Mouse (Mus musculus): ENCODE measurements at regions not wholly inside any gene's neighbourhood (a gene's known extent, or its start where the extent isn't known, plus 50 kb on each side); places are given as distances from the start of the nearest gene placed in this dataset.

DNA sequence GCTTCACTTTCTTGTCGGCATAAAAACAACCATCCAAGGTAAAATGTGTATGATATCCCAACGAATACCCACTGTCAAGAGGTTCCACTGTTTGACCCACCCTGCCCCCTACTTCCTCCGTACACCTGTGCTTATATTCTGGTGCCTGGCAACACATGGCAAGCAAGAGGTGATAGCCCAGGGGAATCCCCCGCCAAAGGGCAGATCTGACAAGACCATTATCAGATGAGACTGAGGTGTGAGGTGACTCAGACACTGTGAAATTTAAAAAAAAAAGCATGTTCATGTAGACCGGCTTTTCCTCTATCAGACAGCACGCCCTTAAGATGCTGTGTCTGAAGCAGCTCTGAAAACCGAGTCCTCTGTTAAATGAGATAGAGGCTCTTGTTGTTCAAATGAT lies 89.4 kb upstream of the Bach2 start:
- DNase-seq (ENCODE audit: low spot score in 2 of 2) = no peak

DNA sequence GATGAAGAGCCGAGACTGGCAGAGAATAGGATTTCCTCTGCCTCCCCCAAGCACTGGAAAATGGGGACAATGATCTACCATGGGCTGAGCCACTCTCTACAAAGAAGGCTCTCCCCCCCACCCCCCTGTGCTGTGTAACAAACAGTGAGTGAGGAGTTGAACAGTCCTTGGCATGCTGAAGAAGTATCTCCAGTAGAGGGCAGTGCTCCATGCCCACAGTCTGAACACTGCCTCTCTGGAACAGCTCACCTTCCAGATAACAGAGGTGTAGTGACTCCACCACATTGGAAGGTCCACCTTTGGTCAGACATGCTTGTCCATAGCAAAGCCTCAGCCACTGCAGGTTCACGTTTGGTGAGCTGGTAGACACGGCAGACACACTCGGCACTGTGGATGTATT lies 85.2 kb upstream of the Bach2 start:
- DNase-seq (ENCODE audit: low spot score in 2 of 2) = peak in 1 of 2 experiments; percentile 13

DNA sequence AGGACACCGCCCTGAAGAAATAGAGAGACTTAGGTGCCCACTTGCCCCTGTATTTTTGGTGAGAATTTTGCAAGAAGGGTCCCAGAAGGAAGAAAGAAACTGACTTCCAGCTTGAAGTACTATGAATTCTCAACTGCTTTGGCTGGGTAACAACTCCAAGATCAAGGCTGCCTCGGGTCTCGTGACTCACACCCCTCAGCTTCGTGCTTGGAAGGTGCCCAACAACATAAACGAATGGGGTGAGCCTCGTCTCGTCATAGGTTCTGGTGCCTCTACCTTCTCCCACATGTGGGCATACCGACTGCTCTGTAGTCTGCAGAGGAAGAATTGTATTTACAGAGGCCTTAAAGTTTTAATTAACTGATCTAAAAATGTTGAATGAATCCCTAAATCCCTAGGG lies 81.6 kb upstream of the Bach2 start:
- no peak for DNase-seq (ENCODE audit: low spot score in 2 of 2)

DNA sequence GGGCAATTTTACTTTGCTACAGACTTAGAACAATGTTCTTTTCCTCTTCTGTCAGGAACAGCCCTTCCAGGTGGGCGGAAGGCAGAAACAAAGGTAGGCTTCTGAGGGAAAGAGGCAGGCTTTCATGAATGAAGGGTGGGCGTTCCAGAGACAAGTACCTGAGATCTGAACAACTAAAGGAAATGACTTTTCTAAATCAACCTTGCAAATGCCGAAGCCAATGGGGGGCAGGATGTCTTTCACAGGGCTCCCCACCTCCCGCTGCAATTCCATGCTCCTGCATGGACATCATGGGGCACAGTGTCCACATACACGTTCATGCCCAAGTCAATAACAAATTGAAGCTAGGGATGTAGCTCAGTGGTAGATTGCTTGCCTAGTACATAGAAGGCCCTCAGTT lies 80.2 kb upstream of the Bach2 start:
- DNase-seq (ENCODE audit: low spot score in 2 of 2) = no peak

DNA sequence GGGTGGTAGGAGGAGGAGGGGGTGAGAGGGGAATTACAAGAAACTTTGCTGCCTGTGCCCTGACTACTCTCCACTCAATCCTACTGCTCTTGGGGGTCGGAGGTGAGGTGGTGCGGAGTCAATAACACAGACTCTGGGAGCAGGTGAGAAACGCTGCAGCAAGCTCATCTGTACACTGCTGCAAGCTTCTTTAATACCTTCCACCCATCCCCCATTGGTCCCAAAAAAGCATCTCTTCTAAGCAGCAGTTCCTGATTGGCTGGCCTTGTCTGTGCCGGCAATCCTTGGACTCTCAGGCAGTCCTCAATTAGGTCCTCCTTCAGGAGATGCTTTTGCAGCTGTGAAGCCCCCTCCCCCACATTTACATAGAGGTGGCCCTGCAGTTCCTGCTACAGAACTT lies 79.7 kb upstream of the Bach2 start:
- DNase-seq (ENCODE audit: low spot score in 2 of 2) = no peak

DNA sequence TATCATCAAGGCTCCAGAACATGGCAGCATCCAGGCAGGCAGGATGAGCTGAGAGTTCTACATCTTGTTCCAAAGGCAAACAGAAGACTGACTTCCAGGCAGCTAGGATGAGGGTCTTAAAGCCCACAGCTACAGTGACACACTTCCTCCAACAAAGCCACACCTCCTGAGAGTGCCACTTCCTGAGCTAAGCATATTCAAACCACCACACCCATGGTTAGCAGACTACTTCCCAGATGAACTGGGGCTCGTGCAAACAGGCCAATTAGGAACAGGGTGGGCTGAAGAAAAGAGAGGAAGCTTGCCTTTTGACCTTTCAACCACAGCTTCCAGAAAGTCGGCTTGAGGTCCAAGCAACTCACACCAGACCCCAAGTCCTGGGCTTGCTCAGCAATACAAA lies 77.8 kb upstream of the Bach2 start:
- DNase-seq (ENCODE audit: low spot score in 2 of 2) = no peak

DNA sequence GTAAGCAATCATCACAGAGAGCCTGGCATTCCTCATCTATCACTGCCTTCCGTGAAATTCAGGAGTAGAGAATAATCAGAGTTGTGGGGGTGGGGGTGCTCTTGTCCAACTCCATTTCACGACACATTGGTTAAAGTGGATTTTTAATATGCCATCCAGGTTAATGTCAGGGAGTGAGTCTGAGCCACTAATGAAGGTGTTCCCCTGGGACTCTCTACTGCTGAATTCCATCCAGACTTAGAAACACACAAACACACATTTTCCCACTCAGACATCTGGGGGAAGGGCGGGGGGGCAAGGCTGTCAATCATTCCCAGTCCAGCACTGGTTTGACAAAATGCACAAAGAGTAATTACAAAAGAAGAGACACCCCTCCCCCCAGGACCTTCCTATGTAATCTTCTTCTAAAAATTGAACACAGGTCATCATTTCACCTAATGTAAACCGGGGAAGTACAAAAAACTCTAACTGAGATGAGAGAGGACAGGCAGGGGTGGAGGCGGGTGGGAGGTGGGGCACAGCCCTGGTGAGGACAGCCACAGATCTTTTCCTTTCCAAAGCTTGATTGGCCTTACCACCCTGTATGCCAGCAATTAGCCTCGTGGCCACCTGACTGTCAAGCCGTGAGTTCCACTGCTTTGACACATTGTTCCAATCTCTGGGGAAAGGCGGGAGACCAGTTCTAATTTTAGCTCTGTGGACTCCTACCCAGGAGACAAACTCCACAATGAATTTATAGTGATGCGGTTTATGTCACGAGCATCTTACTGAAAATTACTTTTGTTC lies 76.5 kb upstream of the Bach2 start:
- DNase-seq (ENCODE audit: low spot score in 2 of 2) = no peak

DNA sequence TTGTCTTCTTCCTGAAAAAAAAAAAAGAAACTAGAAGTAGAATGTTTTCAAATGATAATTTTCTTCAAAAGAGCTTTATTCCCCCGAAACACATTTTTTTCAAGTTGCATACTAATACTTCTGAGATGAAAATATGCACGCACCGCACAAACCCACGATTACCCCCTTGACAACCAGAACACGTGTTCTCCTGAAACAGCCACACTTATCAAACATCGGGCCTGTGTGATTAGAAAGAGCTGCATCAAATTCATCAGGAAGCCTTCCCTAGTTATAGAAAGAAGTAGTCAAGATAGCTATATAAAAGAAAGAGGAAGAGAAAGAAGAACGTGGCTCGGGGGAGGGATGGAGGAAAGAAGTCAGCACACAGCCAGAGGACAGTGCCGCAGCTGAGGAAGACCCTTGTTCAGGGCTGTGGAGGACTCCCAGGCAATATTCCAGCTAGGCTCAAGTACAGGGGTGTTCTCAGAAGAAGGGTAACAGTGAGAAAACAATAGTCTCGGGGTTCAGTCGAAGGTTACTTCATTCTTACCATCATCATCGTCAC lies 75.8 kb upstream of the Bach2 start:
- no peak for DNase-seq (ENCODE audit: low spot score in 2 of 2)

DNA sequence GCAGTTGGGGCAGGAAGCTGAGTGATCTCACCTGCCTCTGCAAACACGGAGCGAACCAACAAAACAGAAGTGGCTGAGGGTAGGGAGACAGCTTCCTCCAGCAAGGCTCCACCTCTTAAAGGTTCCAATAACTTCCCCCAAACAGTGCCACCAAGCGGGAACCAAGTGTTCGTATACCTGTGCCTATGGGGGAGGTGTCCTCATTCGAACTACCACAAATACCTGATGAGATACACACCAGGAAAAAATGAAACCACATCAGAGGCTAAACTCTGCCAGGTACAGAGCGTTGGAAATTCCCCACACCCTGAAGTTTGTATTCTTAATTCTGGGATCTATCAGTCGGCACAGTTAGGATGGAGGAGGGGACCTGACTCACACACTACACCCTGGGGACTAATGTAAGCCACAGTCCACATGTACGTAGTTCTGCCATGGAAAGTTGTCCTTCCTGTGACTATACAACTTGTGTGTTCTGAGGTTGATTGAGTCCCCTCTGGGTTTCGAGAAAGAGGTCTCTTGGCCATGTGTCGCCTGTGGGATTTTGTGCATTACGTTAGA lies 74.4 kb upstream of the Bach2 start:
- DNase-seq (ENCODE audit: low spot score in 2 of 2) = no peak

DNA sequence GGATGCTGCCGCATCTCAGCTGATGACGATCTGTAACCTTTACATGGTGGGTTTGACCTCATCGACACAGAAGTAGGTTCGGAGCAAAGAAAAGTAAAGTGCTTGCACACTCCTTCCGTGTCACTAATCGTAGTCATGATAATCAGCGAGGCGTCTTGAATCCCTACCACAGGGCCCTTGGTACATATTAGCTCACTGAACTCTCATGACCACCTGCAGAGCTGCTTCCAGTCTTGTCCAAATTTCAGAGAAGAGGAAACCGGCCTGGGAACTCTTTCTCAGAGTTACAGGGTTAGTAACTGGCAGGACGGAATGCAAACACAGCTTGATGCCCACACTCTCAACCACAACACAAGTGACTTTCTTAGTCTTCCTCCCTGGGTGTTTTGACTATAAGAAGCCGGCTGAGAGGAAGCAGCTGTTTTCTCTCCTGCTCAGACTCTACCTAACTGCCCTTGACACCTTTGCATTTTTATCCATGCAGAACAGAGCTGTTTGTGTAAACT lies 73.8 kb upstream of the Bach2 start:
- no peak for DNase-seq (ENCODE audit: low spot score in 2 of 2)

DNA sequence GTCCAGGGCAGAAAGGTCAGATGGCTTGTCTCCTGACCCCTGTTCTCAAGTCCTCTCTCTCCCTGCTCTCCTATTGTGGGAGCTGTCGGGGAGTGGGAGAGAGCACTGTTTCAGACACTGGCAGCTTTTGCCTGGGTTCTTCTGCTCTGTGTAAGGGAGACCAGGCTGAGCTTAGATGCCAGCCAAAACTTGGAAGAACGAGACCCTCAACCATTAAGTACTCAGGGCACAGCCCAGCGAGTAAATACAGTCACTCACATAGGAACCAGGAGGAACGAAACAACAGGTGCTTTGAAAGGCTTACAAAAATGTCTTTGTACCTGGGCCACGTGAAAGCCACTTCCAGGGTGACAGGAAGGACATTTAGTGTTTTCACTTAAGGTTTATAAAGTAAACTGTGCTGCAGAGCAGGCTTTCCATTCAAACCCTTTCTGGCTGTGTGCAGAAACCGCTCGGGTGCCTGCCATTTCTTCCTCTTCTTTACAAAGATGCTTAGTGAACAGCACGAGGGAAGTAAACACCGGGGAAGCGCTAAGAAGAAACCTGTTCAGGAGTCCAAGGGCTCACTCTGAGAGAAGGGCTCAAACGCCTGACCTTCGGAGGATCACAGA lies 72.6 kb upstream of the Bach2 start:
- no peak for DNase-seq (ENCODE audit: low spot score in 2 of 2)

DNA sequence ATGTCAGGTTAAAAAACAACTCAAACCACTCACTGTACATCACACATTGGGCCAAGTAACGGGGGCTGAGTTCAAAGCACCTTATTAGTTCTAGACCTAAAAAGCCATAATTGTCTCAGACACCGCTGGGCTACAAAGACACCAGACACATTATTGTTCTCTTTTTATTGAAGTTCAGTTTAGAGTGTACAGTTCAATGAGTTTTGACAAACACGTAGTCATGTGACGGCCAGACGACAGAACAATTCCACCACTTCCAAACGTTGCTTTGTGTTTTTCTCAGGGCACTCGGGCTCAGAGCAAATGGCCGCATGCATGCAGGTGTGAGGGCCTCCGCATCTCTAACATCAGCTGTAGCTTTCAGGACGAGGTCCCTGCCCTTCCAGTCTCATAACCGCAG lies 71.5 kb upstream of the Bach2 start:
- no peak for DNase-seq (ENCODE audit: low spot score in 2 of 2)

DNA sequence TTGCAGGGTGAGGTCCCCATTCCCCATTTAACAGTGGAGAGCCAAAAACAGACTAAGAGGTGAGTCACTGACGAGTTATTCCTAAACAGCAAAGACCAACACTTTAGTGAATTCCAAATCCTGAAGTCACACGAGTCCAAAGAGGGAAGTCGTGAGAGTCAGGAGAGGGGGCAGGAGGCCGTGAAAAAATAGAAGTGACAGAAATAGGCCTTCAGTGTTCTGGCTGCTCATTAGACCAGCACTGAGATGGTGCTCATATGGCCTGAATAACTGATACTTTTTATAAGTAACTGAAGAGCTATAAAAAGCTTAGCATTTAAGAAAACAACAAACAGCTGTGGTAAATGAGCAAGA lies 68.5 kb upstream of the Bach2 start:
- no peak for DNase-seq (ENCODE audit: low spot score in 2 of 2)

DNA sequence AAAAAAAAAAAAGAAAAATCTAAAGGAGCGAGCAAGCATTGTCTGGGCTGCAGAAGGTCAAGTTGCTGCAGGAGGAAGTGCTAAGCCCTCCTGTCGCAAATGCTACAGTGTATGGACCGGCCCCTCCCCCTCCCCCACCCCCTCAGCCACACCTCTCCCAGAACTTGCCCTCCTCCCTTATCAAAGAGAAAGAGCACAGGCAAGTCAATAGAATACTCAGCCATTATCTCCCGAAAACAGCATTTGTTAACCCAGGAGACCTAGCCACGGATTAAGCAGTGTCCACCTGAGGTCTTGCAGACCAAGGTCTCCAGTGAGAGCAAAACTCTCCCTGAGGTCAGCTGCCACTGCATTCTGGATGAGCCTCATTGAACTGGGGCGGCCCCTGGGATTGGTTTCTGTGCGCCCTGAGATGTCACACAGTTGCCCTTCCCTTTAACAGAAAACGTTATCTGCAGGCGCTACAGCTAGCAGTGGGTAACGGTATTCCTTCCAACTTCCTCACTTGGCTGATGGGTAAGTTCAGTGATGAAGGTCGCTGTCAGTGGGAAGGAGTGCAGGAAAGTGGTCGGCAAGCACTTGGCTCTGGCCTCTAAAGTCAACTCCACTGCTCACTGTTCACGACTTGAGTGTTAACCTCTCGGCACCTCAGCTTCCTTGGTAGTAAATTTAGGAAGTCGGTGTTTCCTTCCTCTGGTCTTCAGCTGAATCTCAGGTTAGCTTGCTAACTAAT lies 68.0 kb upstream of the Bach2 start:
- no peak for DNase-seq (ENCODE audit: low spot score in 2 of 2)

DNA sequence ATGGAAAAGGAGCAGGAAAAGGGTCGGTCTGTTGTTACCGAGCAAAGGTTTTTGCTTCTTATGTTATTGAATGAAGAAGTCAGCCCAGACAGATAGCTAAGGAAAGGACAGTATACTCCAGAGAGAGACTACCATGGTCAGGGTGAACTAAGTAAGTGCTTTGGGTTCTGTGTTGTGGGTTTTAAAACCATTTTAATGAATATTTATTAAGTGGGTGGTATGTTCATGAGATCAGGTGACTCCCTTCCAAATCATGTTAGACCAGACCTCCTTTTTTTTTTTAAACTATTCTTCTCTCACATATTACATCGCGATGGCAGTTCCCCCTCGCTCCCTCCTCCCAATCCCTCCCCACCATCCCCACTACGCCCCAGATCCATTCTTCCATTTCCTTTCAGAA lies 67.3 kb upstream of the Bach2 start:
- DNase-seq (ENCODE audit: low spot score in 2 of 2) = no peak

DNA sequence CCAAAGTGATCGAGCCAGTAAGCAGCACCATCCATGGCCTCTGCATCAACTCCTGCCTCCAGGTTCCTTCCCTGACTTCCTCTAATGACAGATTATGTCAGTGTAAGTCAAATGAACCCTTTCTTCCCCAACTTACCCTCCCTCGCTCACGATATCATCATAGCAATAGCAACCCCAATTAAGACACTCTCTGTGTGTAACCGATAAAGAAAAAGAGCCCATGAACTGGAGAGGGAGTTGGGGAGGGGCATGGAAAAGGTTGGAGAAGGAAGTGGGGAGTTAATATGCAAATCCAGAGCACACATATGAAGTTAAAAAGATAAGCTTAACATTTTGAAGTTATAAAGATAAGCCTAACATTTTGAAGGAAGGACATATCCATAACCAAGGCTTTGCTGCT lies 65.6 kb upstream of the Bach2 start:
- no peak for DNase-seq (ENCODE audit: low spot score in 2 of 2)

DNA sequence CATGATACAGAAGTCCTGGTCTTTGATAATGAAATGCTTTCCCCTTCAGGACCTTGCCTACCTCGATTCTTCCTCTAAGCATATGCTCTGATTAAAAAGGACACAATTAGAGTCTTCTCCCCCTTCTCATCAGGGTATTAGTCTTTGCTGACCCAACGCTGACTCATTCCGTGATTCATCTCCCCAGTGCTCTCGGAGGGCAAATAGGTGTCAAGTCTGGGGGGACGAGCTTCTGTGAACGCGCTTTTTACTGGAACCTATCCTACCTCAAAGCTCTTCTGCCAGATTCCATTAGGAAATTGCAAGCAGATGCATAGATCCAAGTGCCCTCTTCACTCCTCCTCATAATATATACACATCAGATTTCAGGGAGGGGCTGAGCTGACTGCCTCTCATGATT lies 63.8 kb upstream of the Bach2 start:
- no peak for DNase-seq (ENCODE audit: low spot score in 2 of 2)

DNA sequence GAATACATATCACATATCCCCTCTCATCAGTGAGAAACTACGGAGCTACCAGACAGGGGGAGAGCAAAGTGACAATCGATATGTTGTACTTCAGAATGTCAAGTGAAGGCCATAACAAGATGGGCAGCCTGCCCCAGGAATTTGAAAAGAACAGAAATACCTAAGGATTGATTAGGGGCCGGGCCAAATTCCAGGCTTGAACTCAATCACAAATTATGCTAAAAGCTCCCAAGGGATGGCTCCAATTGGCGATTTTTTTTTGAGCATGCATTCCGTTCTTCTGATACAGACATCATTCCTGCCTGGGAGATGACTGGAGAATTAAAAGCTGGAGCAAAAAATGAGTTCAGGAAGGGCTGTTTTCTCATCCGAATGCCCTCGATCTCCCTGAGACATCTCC lies 63.4 kb upstream of the Bach2 start:
- DNase-seq (ENCODE audit: low spot score in 2 of 2) = no peak

DNA sequence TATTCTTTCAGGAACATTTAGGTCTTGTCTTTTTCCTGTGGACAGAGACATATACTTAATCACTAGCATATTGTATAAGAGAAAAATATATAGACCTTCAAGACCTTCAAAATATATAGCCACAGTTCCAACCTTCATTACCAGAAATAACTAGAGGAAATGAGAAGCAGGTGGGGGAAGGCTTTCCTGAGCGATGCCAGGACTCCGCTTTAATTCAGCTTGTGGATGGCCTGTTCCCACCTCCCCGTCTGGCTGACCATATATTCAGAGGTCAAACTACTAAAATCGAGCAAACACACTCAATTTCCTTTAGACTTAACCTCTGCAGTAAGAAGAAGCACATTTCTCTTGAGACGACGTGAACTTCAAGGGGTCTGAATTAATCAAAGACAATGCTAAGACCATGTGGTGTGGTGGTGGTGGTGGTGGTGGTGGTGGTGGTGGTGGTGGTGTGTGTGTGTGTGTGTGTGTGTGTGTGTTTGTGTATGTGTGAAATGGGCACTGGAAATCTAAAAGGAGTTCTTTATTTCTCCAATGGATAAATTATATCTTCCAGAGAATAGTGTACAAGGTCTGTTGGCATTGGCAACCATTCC lies 62.7 kb upstream of the Bach2 start:
- no peak for DNase-seq (ENCODE audit: low spot score in 2 of 2)

DNA sequence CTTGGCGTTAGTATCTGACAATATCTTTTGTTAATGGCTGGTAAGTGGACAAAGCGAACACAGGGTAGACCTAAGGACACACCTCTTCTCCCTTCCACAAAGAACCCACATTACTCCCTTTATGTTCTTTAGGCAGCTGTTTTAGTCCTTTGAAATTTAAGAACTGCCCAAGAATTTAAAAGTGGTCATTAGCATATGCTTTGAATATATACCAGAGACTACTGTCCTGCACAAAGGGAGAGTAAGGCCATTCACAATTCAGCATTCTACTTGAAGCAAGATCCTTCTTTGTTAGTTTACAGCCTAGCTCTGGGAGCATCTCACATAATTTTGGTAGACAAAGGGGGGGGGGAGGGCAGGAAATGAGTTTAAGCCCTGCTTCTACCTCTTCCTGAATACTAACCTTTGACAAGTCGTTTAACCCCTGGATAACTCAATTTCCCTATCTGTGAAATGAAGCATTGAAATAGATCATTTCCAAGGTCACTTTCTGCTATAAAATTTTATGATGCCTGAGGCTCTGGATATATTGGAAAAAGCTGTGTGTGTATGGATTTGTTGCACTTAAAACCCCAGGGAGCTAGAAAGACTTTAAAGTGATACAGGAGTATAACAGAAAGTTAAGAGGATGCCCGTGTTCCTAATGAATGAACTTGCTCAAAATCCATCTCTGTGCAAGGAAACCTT lies 62.0 kb upstream of the Bach2 start:
- no peak for DNase-seq (ENCODE audit: low spot score in 2 of 2)

DNA sequence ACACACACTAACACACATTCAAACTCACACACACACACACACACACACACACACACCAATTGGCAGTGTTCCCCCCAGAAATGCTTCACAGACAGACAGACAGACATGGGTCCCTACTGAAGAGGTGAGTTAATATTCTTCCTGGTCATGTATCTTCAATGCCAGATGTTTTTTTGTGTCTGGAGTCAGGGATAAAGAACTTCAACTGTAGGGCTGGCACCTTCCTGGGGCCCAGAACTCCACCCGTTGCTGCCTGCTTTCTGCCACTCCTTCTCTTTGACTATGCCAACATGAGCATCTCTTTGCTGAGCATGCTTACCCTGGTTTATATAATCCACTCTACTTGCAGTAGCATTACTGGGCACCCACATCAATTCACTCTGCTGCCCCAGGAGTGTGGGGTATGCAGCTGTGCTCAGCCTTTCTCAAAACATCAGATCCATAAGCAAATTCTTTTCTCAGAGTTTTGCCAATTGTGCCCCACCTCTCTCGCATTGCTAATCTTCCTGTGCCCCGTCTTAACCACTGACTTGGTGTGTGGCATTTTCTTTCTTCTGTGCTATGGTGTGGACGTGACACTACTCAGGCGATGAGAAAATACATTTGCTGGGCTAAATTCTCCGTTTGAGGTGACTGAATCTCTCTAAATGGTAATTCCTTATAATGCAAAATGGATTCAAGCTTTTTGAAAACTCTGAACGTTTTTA lies 60.5 kb upstream of the Bach2 start:
- no peak for DNase-seq (ENCODE audit: low spot score in 2 of 2)
